Mouse (Mus musculus) stomach, postnatal 0 days (tissue): ENCODE data around the gene Gna15.

Source experiments
- CTCF ChIP-seq: IDR thresholded peaks from 2 replicates; pipeline ENCODE4 v1.5.1; 2016; ENCODE audit warnings: antibody characterized with exemption, low read depth, mild to moderate bottlenecking, moderate library complexity
- EP300 ChIP-seq: optimal IDR thresholded peaks from 2 replicates; pipeline ENCODE3; 2016; ENCODE audit warnings: antibody characterized with exemption

DNA sequence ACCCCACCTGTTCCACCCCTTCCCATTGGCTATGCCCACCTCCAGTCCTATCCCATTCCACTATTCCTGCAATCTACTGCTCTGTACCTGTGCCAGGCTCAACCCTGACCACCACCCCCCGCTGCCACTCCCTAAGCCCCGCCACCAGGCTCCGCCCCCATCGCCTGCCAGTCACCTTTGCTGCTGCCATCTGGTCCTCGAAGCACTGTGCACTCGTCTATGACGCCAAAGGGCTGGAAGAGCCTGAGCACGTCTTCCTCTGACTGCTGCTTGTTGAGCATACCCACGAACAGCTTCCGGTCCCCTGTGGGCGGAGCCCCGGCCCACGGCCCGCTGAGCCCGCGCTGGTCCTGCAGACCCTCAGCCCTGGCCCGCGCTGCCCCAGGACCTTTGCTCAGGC lies 53.6 kb downstream of the Gna15 start:
- no peak for TF ChIP-seq CTCF
- TF ChIP-seq EP300 = no peak
